Mouse (Mus musculus) liver, embryonic 14.5 days (tissue): Measurements from ENCODE around the gene Hic1.

Source experiments
- CTCF ChIP-seq: IDR thresholded peaks from 2 replicates; pipeline ENCODE4 v1.5.1; 2016; ENCODE audit warnings: antibody characterized with exemption, low read depth, control low read depth
- EP300 ChIP-seq: IDR thresholded peaks from 2 replicates; pipeline ENCODE4 v1.6.1; 2016; ENCODE audit warnings: antibody characterized with exemption, low read depth

- TF ChIP-seq CTCF (no peak), EP300 (no peak)
Observed at GRCm38 (mm10) chr11:75119298-75119697, 50.0 kb downstream of the Hic1 start.
